Mouse (Mus musculus) small intestine, adult 2 months (tissue): ENCODE results near the gene Ift80. TPM values are rescaled to one million over a fixed set of nuclear protein-coding genes. Genes with fewer than 3 reads are reported as not detected.
"Not testable (repeated sequence)": the region's sequence is repeated elsewhere in the genome, so short reads cannot be mapped to it uniquely, and the experiment has no call there.

ENCODE experiments used
- H3K27ac ChIP-seq: fragments of 200-500 bp; 2 replicates; pipeline ENCODE4 v1.5.1; 2012; ENCODE audit warnings: low read depth, low read length, control low read depth, inconsistent platforms; ENCODE audit not compliant: insufficient read depth
- H3K27me3 ChIP-seq: fragments of 200-500 bp; 2 replicates; pipeline ENCODE4 v1.6.1; 2012; ENCODE audit warnings: mild to moderate bottlenecking, moderate library complexity, low read length, inconsistent platforms; ENCODE audit not compliant: control insufficient read depth, insufficient read depth
- H3K36me3 ChIP-seq: fragments of 200-500 bp; 2 replicates; pipeline ENCODE4 v1.6.1; 2012; ENCODE audit warnings: mild to moderate bottlenecking, low read length, control low read depth, inconsistent platforms; ENCODE audit not compliant: control insufficient read depth, insufficient read depth
- H3K4me1 ChIP-seq: fragments of 200-500 bp; 2 replicates; pipeline ENCODE4 v1.6.1; 2012; ENCODE audit warnings: low read length, inconsistent platforms, mixed read lengths; ENCODE audit not compliant: control insufficient read depth, insufficient read depth, insufficient read length
- H3K4me3 ChIP-seq: fragments of 200-500 bp; 2 replicates; pipeline ENCODE4 v1.5.1; 2012; ENCODE audit warnings: low read depth, mild to moderate bottlenecking, control low read depth, inconsistent platforms, low read length, moderate library complexity
- CTCF ChIP-seq: fragments of 200-500 bp; IDR thresholded peaks from 2 replicates; pipeline ENCODE4 v1.5.1; 2012; ENCODE audit warnings: low read depth, mild to moderate bottlenecking, control low read depth, inconsistent platforms, low read length, moderate library complexity, mixed read lengths; ENCODE audit not compliant: insufficient replicate concordance, insufficient read length; ENCODE audit errors: extremely low read depth
- POLR2A ChIP-seq: fragments of 200-500 bp; IDR thresholded peaks from 2 replicates; pipeline ENCODE4 v1.6.1; 2012; ENCODE audit warnings: low read depth, mild to moderate bottlenecking, control low read depth, inconsistent platforms, low read length, moderate library complexity
- WGBS: fragments of 180-500 bp; shearing (Covaris S2); methylation state at CpG from one replicate; pipeline ENCODE4 v1.1.7; 2018; 5-methylcytosine and 5-hydroxymethylcytosine counted together
- polyA plus RNA-seq: library from polyadenylated mRNA; depleted of rRNA; stranded (reverse); fragments of >200 nt; gene quantifications from 2 replicates; pipeline ENCODE4 v1.2.3, GENCODE M21; 2012

The Ift80 gene
- polyA plus RNA-seq, 1 experiment = 0.22 TPM

DNA sequence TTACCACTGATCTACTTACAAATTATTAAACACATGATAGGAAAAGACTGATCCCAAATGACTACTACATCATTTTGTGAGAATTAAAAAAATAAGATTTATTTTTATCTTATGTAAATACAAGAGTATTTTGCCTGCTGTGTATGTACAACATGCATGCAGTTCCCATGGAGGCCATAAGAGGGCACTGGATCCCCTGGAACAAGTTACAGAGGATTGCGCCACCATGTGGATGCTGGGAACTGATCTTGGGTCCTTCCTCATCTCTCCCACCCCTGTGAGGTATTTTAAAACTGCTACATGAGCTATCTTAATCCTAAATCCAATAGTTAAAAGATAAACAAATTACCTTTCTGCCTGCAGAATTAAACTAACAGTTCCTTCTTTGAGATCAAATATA is 68.9 kb downstream of the Ift80 start:
- 97% methylated on average over 1 of the region's 1 CpGs for WGBS
- TF ChIP-seq POLR2A = no peak
- TF ChIP-seq CTCF = peak; percentile 55; the same call in 1 of the 2 replicates
- H3K27me3 ChIP-seq = no peaks in the 10 kb centered on the region
- no peaks in the 10 kb centered on the region for H3K36me3 ChIP-seq
- H3K4me1 ChIP-seq = no peaks in the 10 kb centered on the region
- H3K27ac ChIP-seq = no peak overlapping the region
- H3K4me3 ChIP-seq = no peak overlapping the region

DNA sequence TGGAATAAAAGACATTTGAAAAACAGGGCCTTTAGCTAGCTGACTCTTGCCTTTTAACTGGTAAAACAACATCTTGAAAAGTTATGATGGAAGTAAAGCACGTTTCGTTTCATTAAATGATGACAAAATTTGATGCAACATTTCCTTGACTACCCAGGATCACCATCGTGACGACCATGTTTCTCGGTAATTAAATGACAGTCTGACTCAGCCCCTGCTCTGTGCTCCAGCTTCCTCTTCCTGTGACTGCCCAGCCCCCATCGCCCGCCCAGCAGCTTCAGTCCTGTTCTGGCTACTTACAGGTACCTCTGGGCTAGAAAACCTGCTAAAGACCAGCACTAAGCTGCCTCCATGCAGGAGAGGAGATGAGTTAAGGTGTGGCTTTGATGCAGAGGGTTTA is 70.1 kb downstream of the Ift80 start:
- no peaks in the 10 kb centered on the region for H3K36me3 ChIP-seq
- no peaks in the 10 kb centered on the region for H3K4me1 ChIP-seq
- no peak for TF ChIP-seq POLR2A
- no peak for TF ChIP-seq CTCF
- no peak overlapping the region for H3K27ac ChIP-seq
- no peaks in the 10 kb centered on the region for H3K27me3 ChIP-seq
- no peak overlapping the region for H3K4me3 ChIP-seq
- WGBS = 84% methylated on average over 7 of the region's 7 CpGs

DNA sequence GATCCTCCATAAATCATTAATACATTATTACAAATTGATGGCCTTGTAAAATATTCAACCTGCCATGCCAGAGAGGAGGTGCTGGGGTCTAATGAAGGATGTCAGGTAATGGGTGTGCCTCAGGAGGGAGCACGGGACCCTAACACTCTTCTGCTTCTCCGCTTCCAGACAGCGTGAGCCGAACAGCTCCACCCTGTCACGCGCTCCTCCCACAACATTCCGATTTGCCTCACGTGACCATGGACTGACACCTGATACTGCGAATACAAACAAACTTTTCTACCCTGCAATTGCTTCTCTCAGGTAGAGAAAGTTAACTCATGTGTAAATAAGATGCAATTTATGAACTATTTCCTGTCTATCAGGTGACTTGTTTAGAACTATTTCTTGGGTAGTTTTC is 75.8 kb downstream of the Ift80 start:
- no peaks in the 10 kb centered on the region for H3K27me3 ChIP-seq
- no peaks in the 10 kb centered on the region for H3K4me1 ChIP-seq
- no peaks in the 10 kb centered on the region for H3K36me3 ChIP-seq
- H3K27ac ChIP-seq = no peak overlapping the region
- no peak overlapping the region for H3K4me3 ChIP-seq
- TF ChIP-seq POLR2A = no peak
- 56% methylated on average over 9 of the region's 9 CpGs for WGBS

DNA sequence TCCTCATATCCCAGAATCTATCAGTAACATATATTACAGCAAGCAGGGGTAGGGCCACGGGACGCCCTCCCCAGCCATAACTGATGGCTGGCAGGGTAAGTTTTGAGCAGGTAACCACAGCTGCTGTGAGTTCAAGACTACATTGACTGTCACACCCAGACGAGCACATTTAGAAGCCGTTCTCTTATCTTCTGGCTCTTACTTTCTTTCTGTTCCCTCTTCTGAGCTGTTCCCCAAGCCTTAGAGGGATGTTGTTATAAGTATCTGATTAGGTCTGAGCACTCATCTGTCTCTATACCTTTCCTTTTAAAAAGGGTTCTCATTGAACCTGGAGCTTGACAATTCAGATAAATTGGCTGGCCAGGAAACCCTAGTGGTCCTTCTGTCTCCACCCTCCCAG is 96.9 kb downstream of the Ift80 start:
- WGBS = 79% methylated on average over 4 of the region's 4 CpGs
- Histone ChIP-seq H3K27ac (no peak overlapping the region), H3K36me3 (no peaks in the 10 kb centered on the region), H3K27me3 (no peaks in the 10 kb centered on the region), H3K4me3 (no peak overlapping the region), H3K4me1 (no peaks in the 10 kb centered on the region)
- TF ChIP-seq CTCF = no peak

DNA sequence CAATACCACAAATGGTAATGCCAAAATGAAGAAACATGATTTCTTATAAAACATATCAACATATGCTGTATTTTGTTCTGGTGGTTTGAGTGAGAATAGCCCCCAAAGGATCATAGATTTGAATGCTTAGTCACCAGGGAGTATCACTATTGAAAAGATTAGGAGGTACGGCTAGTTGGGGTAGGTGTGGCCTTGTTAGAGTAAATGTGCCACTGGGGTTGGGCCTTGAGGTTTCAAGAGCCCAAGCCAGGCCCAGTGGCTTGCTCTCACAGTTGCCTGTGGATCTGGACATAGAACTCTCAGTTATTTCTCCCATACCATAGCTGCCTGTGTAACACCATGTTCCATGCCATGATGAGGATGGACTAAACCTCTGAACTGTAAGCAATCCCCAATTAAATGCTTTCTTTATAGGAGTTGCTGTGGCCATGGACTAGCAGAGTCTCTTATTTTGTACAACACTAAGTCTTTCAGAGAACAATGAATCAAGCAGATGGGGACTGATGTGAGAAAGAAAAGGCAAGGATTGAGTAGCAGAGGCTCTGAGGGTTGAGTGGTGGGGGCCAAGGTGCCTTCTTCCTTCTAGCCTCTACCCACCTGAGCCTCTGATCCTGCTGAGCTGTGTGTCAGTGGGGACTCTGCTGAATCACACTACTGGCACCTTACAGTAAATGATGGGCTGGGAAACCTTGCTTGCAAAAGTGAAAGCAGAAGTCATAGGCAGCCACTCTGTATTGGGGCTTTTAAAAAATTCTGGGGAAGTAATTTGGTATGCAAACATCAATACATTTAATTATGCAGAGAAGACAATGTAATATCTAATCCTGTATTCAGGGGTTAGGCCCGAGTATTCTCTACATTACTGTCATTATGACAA is 99.2 kb downstream of the Ift80 start:
- no peaks in the 10 kb centered on the region for H3K27me3 ChIP-seq
- H3K4me1 ChIP-seq = no peaks in the 10 kb centered on the region
- no peak overlapping the region for H3K27ac ChIP-seq
- WGBS = 50% methylated on average over 2 of the region's 2 CpGs
- H3K4me3 ChIP-seq = no peak overlapping the region
- TF ChIP-seq CTCF (no peak), POLR2A (no peak)
- H3K36me3 ChIP-seq = no peaks in the 10 kb centered on the region

- 96% methylated on average over 20 of the region's 20 CpGs for WGBS
- H3K4me1 ChIP-seq, H3K27me3 ChIP-seq, H3K36me3 ChIP-seq, H3K4me3 ChIP-seq, H3K27ac ChIP-seq: not testable (repeated sequence)
Observed at GRCm38 (mm10) chr3:68902636-68903035, 101.7 kb downstream of the Ift80 start.

- no peaks in the 10 kb centered on the region for H3K27me3 ChIP-seq
- 88% methylated on average over 5 of the region's 5 CpGs for WGBS
- H3K36me3 ChIP-seq = no peaks in the 10 kb centered on the region
- no peaks in the 10 kb centered on the region for H3K4me1 ChIP-seq
- H3K4me3 ChIP-seq = no peak overlapping the region
- TF ChIP-seq CTCF = no peak
- TF ChIP-seq POLR2A = no peak
- H3K27ac ChIP-seq = no peak overlapping the region
Observed at GRCm38 (mm10) chr3:68897154-68897553, 107.2 kb downstream of the Ift80 start.
